Mouse (Mus musculus) heart, postnatal 25 days (tissue): ENCODE measurements around the gene Itm2c. TPM values are rescaled to one million over a fixed set of nuclear protein-coding genes. Genes with fewer than 3 reads are reported as not detected.

Experiments used
- DNase-seq: peaks from one replicate; pipeline ENCODE4 v3.0.0; 2022; ENCODE audit warnings: low spot score
- intact Hi-C: fragments of 180-260 bp; cut with DNase I; formaldehyde crosslinking; loops from one replicate; pipeline ENCODE4 v1.15.1; 2025
- total RNA-seq, 2 experiments: library from RNA; stranded (reverse); gene quantifications; 2 replicates each; pipeline ENCODE4 v1.2.3; 2021

The Itm2c gene
- total RNA-seq: 10 to 100 TPM; 62.4 to 66.2 TPM

DNA sequence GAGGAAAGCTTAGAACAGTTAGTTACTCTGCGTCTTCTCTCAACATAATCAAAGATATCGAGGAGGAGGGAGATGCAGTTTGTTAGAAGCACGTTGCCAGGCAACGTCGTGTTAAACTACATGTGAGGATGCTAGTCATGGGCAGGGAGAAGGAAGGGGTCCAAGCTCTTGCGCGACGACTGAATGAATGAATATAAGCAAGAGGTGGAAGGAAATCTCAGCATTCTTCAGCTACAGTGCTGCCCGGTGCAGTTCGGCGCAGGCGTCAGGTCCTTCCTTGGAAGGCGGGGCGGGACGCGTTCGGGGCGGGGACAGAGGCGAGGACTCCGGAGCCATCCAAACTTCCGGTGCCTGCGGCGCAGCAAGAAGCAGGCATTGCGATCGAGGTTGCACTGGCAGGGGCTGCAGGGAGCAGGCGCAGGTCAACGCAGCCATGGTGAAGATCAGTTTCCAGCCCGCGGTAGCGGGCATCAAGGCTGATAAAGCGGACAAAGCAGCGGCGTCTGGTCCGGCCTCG is at the start of gene Itm2c:
Itm2c (plus strand) TSS at position 51 of the 517 bp plus-strand sequence.
- intact Hi-C loops: loop anchor here (2.0 kb wide), 1 partner anchor 41 kb away; no protein-coding TSS in a partner anchor
- peak; percentile 74 for DNase-seq

DNA sequence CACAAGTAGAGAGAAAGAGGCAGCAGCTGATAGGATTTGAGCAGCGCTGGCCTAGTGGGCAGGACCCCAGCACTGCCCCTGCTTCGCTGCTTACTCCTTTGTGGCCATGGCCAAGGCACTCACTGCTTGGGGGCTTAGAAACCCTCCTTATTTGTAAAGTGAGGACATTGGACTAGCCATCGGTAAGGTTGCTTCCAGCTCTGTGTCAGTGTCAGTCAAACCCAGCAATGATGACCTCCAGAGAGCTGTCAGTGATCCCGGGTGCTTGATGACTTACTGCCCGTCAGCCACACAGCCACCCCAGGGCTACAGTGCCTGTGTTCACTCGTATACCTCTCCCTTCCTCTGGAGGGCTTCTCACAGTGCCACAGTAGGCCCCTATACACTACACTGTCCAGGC is 49.1 kb upstream of the Itm2c start:
- no peak for DNase-seq
- intact Hi-C loops: loop anchor here (5.0 kb wide), 1 partner anchor 38 kb away; no protein-coding TSS in a partner anchor

DNA sequence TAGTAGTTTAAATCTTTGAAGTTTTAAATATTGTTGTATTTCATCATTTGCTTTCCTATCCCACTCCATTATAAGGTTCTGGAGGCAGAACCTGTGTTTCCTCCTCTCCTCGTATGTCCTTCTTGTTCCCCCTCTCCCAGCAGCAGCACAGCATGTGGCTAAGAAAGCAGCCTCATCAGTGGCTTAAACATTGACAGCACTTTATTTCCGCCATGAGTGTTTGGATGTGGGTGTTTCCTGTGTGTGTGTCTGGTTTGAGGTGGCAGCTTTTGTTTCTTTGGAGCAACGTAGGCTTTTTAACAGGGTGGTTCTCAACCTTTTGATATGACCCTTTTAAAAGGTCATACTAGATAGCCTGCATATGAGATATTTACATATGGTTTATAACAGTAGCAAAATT is 48.6 kb upstream of the Itm2c start:
- DNase-seq: no peak
- intact Hi-C loops: no loop called here

DNA sequence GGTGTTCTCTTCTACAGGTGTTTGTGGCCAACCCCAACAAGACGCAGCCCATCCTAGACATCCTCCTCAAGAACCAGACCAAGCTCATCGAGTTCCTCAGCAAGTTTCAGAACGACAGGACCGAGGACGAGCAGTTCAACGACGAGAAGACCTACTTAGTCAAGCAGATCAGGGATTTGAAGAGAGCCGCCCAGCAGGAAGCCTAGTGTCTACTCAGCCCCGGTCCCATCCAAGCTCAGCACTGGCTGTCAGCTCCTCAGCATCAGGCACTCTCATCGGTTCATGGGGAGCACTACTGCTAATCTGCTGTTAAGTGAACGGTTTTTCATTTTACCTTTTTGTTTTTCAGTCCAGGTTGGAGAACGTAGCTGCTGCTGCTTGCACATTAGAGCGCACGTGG is 45.1 kb upstream of the Itm2c start:
- intact Hi-C loops: no loop called here
- no peak for DNase-seq

DNA sequence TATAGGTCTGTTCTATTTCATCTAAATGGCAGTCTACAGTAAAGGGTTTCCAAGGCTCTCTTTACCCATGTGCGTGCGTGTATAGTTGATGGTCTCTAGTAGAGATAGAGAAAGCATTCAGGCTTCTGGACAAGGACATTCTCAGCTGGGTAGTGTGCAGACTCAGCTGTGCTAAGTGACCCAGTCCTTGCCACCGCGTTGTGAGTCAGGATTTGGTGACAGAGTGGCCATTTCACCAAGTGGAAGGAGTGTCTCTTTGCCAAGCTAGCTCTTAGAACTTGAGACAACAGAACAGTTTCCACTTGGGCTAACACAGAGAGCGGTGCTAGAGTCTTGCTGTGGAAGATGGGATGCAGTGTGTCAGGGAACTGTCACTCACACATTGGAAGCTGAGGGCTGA is 43.2 kb upstream of the Itm2c start:
- DNase-seq: no peak
- intact Hi-C loops: no loop called here

- intact Hi-C loops: loop anchor here (1.0 to 2.0 kb wide), 2 partner anchors 42 to 155 kb away; partner anchors contain the start of gene Itm2c
- DNase-seq: peak; percentile 36
Observed at GRCm38 (mm10) chr1:85852996-85853689, 40.9 kb upstream of the Itm2c start.

- no peak for DNase-seq
- intact Hi-C loops: loop anchor here (1.0 to 2.0 kb wide), 3 partner anchors 41 to 154 kb away; partner anchors contain the start of gene Itm2c
Observed at GRCm38 (mm10) chr1:85853865-85854264, 40.2 kb upstream of the Itm2c start.

DNA sequence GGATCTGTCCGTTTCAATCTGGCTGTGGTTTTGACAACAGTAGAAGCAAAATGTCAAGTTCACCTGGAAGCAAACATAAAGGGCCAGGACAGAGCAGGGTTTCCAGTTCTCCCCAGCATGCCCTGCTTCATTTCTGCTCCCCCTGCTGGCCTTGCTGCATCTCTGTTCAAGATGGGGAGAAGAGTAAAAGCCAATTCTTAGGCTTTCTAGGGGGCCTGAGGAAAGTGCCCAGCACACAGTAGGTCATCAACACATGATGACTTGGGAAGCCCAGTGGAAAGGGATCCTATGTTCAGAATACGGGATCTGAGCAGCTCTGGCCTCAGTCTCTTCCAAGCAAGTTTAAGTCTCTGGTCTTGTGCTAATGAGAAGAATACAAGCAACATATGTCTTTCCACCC is 39.6 kb upstream of the Itm2c start:
- no peak for DNase-seq
- intact Hi-C loops: loop anchor here (2.0 kb wide), 1 partner anchor 80 kb away; no protein-coding TSS in a partner anchor

GRCm38 (mm10) chr1:85856266-85856665 is 37.8 kb upstream of the Itm2c start:
- intact Hi-C loops: no loop called here
- no peak for DNase-seq

DNA sequence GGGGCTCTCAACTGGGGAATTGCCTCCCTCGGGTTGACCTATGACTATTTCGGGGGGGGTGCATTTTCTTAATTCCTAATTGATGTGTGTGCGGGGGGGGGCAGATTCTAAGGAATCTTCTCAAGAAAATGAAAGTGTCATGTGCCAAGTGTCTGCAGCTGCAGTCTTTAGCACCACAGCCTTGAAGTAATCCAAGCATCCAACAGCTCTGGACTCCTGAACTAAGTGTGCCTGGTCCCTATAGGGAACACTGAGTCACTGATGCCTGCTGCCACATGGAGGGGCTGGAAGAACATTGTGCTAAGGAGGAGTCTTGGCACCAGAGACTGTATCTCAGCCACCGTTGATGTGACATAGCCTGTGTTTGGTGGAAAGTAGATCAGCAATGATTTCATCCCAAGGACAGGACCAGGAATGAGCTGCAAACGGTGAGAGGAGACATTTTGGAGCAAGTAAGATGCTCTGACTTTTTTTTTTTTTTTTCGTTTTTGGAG is 36.8 kb upstream of the Itm2c start:
- intact Hi-C loops: no loop called here
- DNase-seq: no peak

GRCm38 (mm10) chr1:85864383-85864782 is 29.7 kb upstream of the Itm2c start:
- no peak for DNase-seq
- intact Hi-C loops: no loop called here

DNA sequence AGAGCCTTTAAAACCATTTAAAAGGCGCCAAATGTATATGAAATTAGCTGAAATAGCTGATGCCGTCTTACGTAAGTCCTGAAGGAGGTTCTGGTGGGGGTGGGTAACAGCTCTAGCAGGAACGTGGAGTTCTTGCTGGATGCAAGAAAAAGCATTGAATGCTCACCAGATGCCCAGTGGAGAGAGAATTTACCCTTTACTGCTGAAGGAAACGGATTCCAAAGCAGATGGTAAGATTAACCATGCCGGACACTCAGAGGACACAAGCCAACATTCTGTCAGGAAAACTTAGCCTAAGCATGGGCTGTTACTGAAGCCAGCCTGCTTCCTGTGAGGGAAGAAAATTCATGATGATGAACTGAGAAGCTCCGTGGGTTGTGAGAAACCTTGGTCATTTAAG is 24.1 kb upstream of the Itm2c start:
- intact Hi-C loops: no loop called here
- DNase-seq: no peak

GRCm38 (mm10) chr1:85870546-85870945 is 23.5 kb upstream of the Itm2c start:
- intact Hi-C loops: no loop called here
- no peak for DNase-seq

GRCm38 (mm10) chr1:85882003-85882402 is 12.1 kb upstream of the Itm2c start:
- no peak for DNase-seq
- intact Hi-C loops: no loop called here

DNA sequence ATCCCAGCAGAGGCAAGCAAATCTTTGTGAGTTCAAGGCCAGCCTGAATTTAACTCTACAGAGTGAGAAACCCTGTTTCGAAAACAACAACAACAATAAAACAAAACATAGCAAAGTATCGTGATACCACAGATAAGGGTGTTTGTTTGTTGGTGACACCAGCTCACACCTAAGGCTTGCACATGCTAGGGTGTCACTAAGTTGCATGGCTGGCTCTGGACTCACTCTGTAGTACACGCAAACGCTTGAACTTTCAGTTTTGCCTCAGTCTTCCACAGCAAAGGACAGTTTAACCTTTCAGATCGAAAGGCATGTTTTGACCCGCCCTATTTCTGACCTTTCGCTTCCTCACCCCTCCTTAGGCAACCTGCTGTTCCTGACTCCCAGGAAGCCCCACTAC is 6.9 kb upstream of the Itm2c start:
- DNase-seq: no peak
- intact Hi-C loops: no loop called here

GRCm38 (mm10) chr1:85894748-85895360 is 773 bp downstream of the Itm2c start:
- intact Hi-C loops: loop anchor here (2.0 to 5.0 kb wide), 2 partner anchors 37 to 42 kb away; no protein-coding TSS in a partner anchor

GRCm38 (mm10) chr1:85895391-85895837 is 1.3 kb downstream of the Itm2c start:
- intact Hi-C loops: loop anchor here (2.0 to 5.0 kb wide), 2 partner anchors 37 to 43 kb away; no protein-coding TSS in a partner anchor
- peak; percentile 56 for DNase-seq

More at GRCm38 (mm10) chr1:85894748-85895360, 773 bp downstream of the Itm2c start:
- DNase-seq: no peak

DNA sequence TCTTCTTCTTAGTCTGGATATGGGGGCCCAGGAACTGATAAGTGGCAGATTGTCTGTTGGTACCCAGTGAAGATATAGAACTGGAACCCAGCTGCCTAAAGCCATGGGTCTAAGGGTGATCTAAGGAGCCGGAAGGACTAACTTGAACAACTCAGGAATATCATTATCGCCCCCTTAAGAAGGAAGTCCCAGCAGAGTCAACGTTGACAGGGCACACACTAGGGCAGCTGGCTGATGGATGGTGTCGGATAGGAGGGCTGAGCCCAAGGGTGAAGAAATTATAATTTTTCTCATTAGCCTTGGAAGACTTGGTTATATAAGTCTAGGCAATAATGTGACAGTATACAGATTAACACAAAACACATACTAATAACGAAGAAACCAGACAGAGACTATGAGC is 2.0 kb downstream of the Itm2c start:
- intact Hi-C loops: loop anchor here (5.0 kb wide), 1 partner anchor 36 kb away; no protein-coding TSS in a partner anchor
- no peak for DNase-seq

DNA sequence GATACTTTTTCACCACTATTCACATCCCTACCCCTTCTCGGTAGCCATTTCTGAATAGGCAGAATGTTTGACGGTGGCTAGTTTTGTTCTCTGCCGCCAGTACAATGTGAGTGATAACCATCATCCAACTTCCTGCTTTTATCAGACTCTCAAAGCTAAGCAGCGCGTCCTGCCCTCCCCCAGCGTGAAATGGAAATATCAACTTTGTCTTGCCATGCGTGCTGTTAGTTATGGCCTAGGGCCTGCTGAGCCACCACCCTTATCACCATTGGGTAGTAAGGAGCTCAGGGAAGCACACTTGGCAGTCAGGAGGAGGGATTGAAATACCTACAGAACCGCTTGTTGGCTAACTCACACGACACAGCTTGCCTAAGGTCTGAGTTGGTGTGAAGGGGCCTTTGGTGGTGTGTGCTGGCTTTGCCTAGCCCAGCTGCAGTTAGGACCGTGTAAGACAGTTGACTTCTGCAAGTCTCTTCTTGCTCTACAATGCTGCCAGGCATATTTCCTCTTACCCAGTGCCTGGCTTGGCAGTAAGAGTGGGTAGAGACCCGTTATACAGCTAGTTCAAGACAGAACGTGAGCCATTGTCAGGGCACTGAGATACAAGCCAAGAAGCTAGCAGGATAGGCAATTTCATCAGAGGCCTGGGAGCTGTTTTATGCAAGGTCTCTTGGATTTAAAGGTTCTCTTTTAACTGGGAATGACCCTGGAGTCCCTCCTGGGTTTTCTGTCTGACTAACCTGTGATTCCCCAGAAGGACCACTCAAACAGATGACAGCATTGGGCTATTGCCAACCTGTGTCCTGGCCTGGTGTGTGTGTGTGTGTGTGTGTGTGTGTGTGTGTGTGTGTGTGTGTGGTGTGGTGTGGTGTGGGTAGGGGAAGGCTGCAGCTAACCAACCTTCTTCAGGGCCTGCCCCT is 3.0 kb downstream of the Itm2c start:
- no peak for DNase-seq
- intact Hi-C loops: loop anchor here (5.0 kb wide), 1 partner anchor 35 kb away; no protein-coding TSS in a partner anchor
